7 mouse cellular contexts compared by ENCODE assay signal in genomic region chr5:64326427-64327181, GRCm38 (mm10).
DNase-seq lines count a peak whose midpoint lies in the region; ATAC-seq and TF ChIP-seq lines count a peak whose summit lies in the region.

No protein-coding gene starts in this region.

- H3K27me3 ChIP-seq in embryonic facial prominence, embryonic 14.5 days (replicated peaks; ENCODE audit: control insufficient read depth, insufficient read depth, low read length), result no peaks in the 10 kb centered on the region
- H3K27me3 ChIP-seq in heart, embryonic 16.5 days (ENCODE audit: control insufficient read depth, insufficient read depth, low read length), result no peaks in the 10 kb centered on the region

- H3K9ac ChIP-seq in embryonic facial prominence, embryonic 14.5 days (ENCODE audit: low read depth, low read length), result 0 out of 2 replicates have a peak overlapping the region, but pooled peaks have one; percentile 3
- H3K9ac ChIP-seq in heart, embryonic 16.5 days (ENCODE audit: low read length), result 0 out of 2 replicates have a peak overlapping the region, but pooled peaks have one; percentile 5

- no peaks in the 10 kb centered on the region for H3K9me3 ChIP-seq in embryonic facial prominence, embryonic 14.5 days (ENCODE audit: control insufficient read depth, low read length)
- no peaks in the 10 kb centered on the region for H3K9me3 ChIP-seq in heart, embryonic 16.5 days (replicated peaks; ENCODE audit: control insufficient read depth, low read length)

- TF ChIP-seq CTCF in bone marrow macrophage, adult 2 months (IDR thresholded peaks at IDR 0.05; ENCODE audit: low read depth, low read length), result no peak

- TF ChIP-seq POLR2A in bone marrow macrophage, adult 2 months (IDR thresholded peaks at IDR 0.05; ENCODE audit: borderline replicate concordance, low read depth, low read length), result no peak

- no peak overlapping the region for H3K4me2 ChIP-seq in embryonic facial prominence, embryonic 14.5 days (ENCODE audit: low read depth, low read length)
- H3K4me2 ChIP-seq in heart, embryonic 16.5 days (ENCODE audit: low read depth, low read length), result no peak overlapping the region

- peak overlapping the region; percentile 53 for H3K27ac ChIP-seq in bone marrow macrophage, adult 2 months (ENCODE audit: insufficient read depth, low read depth, low read length)
- H3K27ac ChIP-seq in embryonic facial prominence, embryonic 14.5 days (replicated peaks; ENCODE audit: low read depth, low read length), result peak overlapping the region; percentile 11
- peak overlapping the region; percentile 66 for H3K27ac ChIP-seq in heart, embryonic 16.5 days (ENCODE audit: low read length)

- peak; percentile 27 for DNase-seq in embryonic facial prominence, embryonic 14.5 days (ENCODE audit: low spot score)
- DNase-seq in kidney, postnatal 10 days, result peak; percentile 80
- DNase-seq in lung, postnatal 25 days (ENCODE audit: low spot score), result peak; percentile 73
- DNase-seq in thymus, postnatal 10 days (ENCODE audit: low spot score in 2 of 2), result no peak
- no peak for DNase-seq in frontal cortex, postnatal 36 days (ENCODE audit: low spot score in 2 of 2)

- peaks cover 29% of the 10 kb centered on the region for H3K4me1 ChIP-seq in bone marrow macrophage, adult 2 months (ENCODE audit: control insufficient read depth, insufficient read depth, low read length)
- peaks cover 10% of the 10 kb centered on the region for H3K4me1 ChIP-seq in embryonic facial prominence, embryonic 14.5 days (ENCODE audit: control insufficient read depth, insufficient read depth, low read length)
- H3K4me1 ChIP-seq in heart, embryonic 16.5 days (ENCODE audit: control insufficient read depth, insufficient read depth, low read length), result peaks cover 27% of the 10 kb centered on the region

- WGBS in embryonic facial prominence, embryonic 14.5 days, result 69% methylated on average over 7 of the region's 7 CpGs
- WGBS in heart, embryonic 16.5 days, result 54% methylated on average over 7 of the region's 7 CpGs

- no peak overlapping the region for H3K4me3 ChIP-seq in bone marrow macrophage, adult 2 months (ENCODE audit: insufficient read depth, low read length)
- no peak overlapping the region for H3K4me3 ChIP-seq in embryonic facial prominence, embryonic 14.5 days (ENCODE audit: low read depth, low read length)
- H3K4me3 ChIP-seq in heart, embryonic 16.5 days (ENCODE audit: low read length), result no peak overlapping the region

- H3K36me3 ChIP-seq in embryonic facial prominence, embryonic 14.5 days (ENCODE audit: control insufficient read depth, insufficient read depth, low read length), result peaks cover 19% of the 10 kb centered on the region; the same call in 1 of the 2 replicates
- H3K36me3 ChIP-seq in heart, embryonic 16.5 days (ENCODE audit: control insufficient read depth, insufficient read depth), result peaks cover 8% of the 10 kb centered on the region

- peak; percentile 66 for ATAC-seq in embryonic facial prominence, embryonic 14.5 days (ENCODE audit: low read depth)
- ATAC-seq in heart, embryonic 16.5 days (replicated peaks; ENCODE audit: extremely low read depth, insufficient read depth, low FRiP score), result peak; percentile 88

Comparison
In these comparisons a context has a peak if more than half of its experiments do, and no peak if none do; other contexts are left out.
1. H3K27ac ChIP-seq: peak in every context shown above with its lines; median percentile 66 in heart, embryonic 16.5 days; 53 in bone marrow macrophage, adult 2 months; 11 in embryonic facial prominence, embryonic 14.5 days.
2. DNase-seq: peak in embryonic facial prominence, embryonic 14.5 days (single experiment), kidney, postnatal 10 days (single experiment) and lung, postnatal 25 days (single experiment); none in thymus, postnatal 10 days (0 of 2) and frontal cortex, postnatal 36 days (0 of 2).